Mouse (Mus musculus) G1E (cell line): ENCODE results near the gene Thap4. TPM values are rescaled to one million over a fixed set of nuclear protein-coding genes. Genes with fewer than 3 reads are reported as not detected.

ENCODE experiments used
- ATAC-seq: 2 replicates; pipeline ENCODE4 v1.8.0; 2016; ENCODE audit warnings: mild to moderate bottlenecking; ENCODE audit not compliant: insufficient number of reproducible peaks, poor library complexity, low FRiP score, severe bottlenecking; ENCODE audit errors: extremely low read depth
- DNase-seq: peaks from one replicate; pipeline ENCODE4 v3.0.0; 2012; ENCODE audit warnings: low spot score
- H3K27me3 ChIP-seq: 2 replicates; pipeline ENCODE4 v1.6.1; 2012; ENCODE audit warnings: mild to moderate bottlenecking, low read length, inconsistent platforms; ENCODE audit not compliant: insufficient read depth
- H3K36me3 ChIP-seq: replicated peaks from 2 replicates; pipeline ENCODE3; 2012; ENCODE audit warnings: mild to moderate bottlenecking, inconsistent platforms
- H3K4me1 ChIP-seq: 2 replicates; pipeline ENCODE4 v1.6.1; 2012; ENCODE audit warnings: low read depth, low read length, inconsistent platforms, mixed read lengths; ENCODE audit not compliant: insufficient read depth
- H3K4me3 ChIP-seq: 2 replicates; pipeline ENCODE4 v1.5.1; 2012; ENCODE audit warnings: low read depth, mild to moderate bottlenecking, inconsistent platforms, low read length, moderate library complexity, mixed read lengths
- H3K9me3 ChIP-seq: replicated peaks from 2 replicates; pipeline ENCODE4 v1.6.1; 2012; ENCODE audit warnings: inconsistent platforms
- CTCF ChIP-seq: IDR thresholded peaks from 2 replicates; pipeline ENCODE4 v1.5.1; 2012; ENCODE audit warnings: low read depth, low read length, inconsistent platforms, mixed read lengths
- GATA1 ChIP-seq: IDR thresholded peaks from 2 replicates; pipeline ENCODE4 v1.6.1; 2012; ENCODE audit warnings: borderline replicate concordance, low read length, inconsistent platforms, mixed read lengths
- GATA2 ChIP-seq: IDR thresholded peaks from 2 replicates; pipeline ENCODE4 v1.6.1; 2012; ENCODE audit warnings: low read depth, low read length, inconsistent platforms, borderline replicate concordance
- POLR2AphosphoS5 ChIP-seq: IDR thresholded peaks from 2 replicates; pipeline ENCODE4 v1.6.1; 2012; ENCODE audit warnings: low read depth, low read length, inconsistent platforms; ENCODE audit not compliant: insufficient replicate concordance
- TAL1 ChIP-seq: conservative IDR thresholded peaks from 2 replicates; pipeline ENCODE4 v1.6.1; 2012; ENCODE audit warnings: low read depth, low read length, inconsistent platforms, mixed read lengths
- polyA plus RNA-seq: library from polyadenylated mRNA; stranded (reverse); fragments of >175 nt; gene quantifications from 2 replicates; pipeline ENCODE4 v1.2.3, GENCODE M21; 2012
- total RNA-seq, 2 experiments: library from RNA; stranded (forward) in 1 of 2; stranded (reverse) in 1 of 2; fragments of 200-1000 nt in 1 of 2; fragments of >200 nt in 1 of 2; fragmentation: Nextera tagmentation in 1 of 2; gene quantifications; 2 replicates each; pipeline ENCODE4 v1.2.3; 2014 to 2017

Thap4 gene
- total and polyA plus RNA-seq, 3 experiments, result 27.9 to 71.1 (median 39.4) TPM

- ATAC-seq (no peak), DNase-seq (no peak)
- no peak for TF ChIP-seq GATA2
- TF ChIP-seq GATA1, result no peak
- TF ChIP-seq TAL1, result no peak
- TF ChIP-seq CTCF, result no peak
- TF ChIP-seq POLR2AphosphoS5, result no peak
- no peaks in the 10 kb centered on the region for H3K36me3 ChIP-seq
- no peak overlapping the region for H3K4me3 ChIP-seq
- H3K9me3 ChIP-seq, result no peaks in the 10 kb centered on the region
- peaks cover 29% of the 10 kb centered on the region for H3K27me3 ChIP-seq
- peaks cover 5% of the 10 kb centered on the region for H3K4me1 ChIP-seq
Measured at GRCm38 (mm10) chr1:93657025-93657360, 97.7 kb downstream of the Thap4 start.

GRCm38 (mm10) chr1:93656325-93657024 is 98.2 kb downstream of the Thap4 start:
- DNase-seq (no peak), ATAC-seq (peak; percentile 89)
- Histone ChIP-seq H3K4me1 (peaks cover 5% of the 10 kb centered on the region), H3K4me3 (no peak overlapping the region), H3K27me3 (peaks cover 29% of the 10 kb centered on the region), H3K36me3 (no peaks in the 10 kb centered on the region), H3K9me3 (no peaks in the 10 kb centered on the region)
- TF ChIP-seq POLR2AphosphoS5 (no peak), GATA1 (no peak), TAL1 (no peak), GATA2 (no peak), CTCF (no peak)

DNA sequence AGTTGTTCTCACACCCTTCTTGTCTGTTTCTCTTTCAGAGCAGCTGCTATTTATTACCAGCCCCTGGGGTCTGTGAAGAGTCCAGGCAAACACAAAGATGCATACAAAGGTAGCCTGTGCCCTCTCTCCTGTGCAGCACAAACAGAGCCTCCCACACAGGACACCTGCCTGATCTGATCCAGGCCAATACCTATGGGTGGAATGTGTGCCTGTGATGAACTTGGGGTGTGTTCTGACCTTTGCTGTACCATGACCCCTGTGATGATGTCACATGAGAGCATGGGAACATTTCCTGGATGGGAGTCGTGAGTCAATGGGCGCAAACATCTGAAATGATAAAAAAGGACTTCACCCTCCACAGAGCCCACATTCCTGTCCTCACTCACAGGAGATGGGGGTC is 99.9 kb downstream of the Thap4 start:
- Histone ChIP-seq H3K4me1 (peaks cover 7% of the 10 kb centered on the region), H3K9me3 (no peaks in the 10 kb centered on the region), H3K27me3 (peaks cover 29% of the 10 kb centered on the region), H3K36me3 (no peaks in the 10 kb centered on the region), H3K4me3 (no peak overlapping the region)
- DNase-seq (no peak), ATAC-seq (no peak)
- TF ChIP-seq GATA1 (no peak), POLR2AphosphoS5 (no peak), TAL1 (no peak), CTCF (no peak), GATA2 (no peak)

DNA sequence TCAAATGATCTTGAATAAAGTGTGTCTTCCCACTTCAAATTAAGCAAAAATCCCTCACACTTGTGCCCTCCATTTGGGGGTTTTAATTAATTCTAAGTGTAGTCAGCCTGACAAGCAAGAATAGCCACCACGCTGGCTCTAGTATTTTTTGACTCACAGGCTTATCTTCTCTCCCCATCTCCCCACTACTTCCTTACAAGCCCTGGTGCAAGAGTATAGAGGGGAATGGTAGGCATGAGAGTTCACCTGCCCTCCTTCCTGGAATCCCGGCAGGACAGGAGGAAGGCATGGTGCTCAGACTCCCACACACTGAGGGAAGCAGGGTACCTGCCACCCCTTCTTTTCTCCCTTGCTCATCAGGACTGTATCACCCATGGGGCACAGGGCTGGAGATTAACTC is 100.4 kb downstream of the Thap4 start:
- no peaks in the 10 kb centered on the region for H3K9me3 ChIP-seq
- ATAC-seq (no peak; the same call in 1 of the 2 replicates), DNase-seq (no peak)
- no peak overlapping the region for H3K4me3 ChIP-seq
- H3K4me1 ChIP-seq, result peaks cover 13% of the 10 kb centered on the region
- TF ChIP-seq TAL1 (no peak), GATA1 (no peak), GATA2 (no peak), POLR2AphosphoS5 (no peak), CTCF (no peak)
- H3K36me3 ChIP-seq, result no peaks in the 10 kb centered on the region
- peaks cover 27% of the 10 kb centered on the region for H3K27me3 ChIP-seq

Other genes starting within 250 kb of the Thap4 start
- gene Farp2, start 242.8 kb downstream of the Thap4 start, total RNA-seq (2014; fragmentation: Nextera tagmentation), result 25.9 and 28.1 TPM in 2 replicates
- 4.9 and 5.4 TPM in 2 replicates for gene Farp2, start 242.8 kb downstream of the Thap4 start, total RNA-seq (2017)
- gene Farp2, start 242.8 kb downstream of the Thap4 start, polyA plus RNA-seq, result 1.2 and 1.6 TPM in 2 replicates
- gene Stk25, start 96.2 kb downstream of the Thap4 start, total RNA-seq (2014; fragmentation: Nextera tagmentation), result 102 and 116 TPM in 2 replicates
- gene Stk25, start 96.2 kb downstream of the Thap4 start, total RNA-seq (2017), result 64.8 and 72.8 TPM in 2 replicates
- 19.6 and 23.4 TPM in 2 replicates for gene Stk25, start 96.2 kb downstream of the Thap4 start, polyA plus RNA-seq
- not detected in 2 replicates for gene Bok, start 69.2 kb downstream of the Thap4 start, total RNA-seq (2014; fragmentation: Nextera tagmentation)
- 0.41 TPM in 1 of 2 replicates, not detected in the other for gene Bok, start 69.2 kb downstream of the Thap4 start, total RNA-seq (2017)
- gene Bok, start 69.2 kb downstream of the Thap4 start, polyA plus RNA-seq, result not detected in 2 replicates
- gene Atg4b, start 3.4 kb downstream of the Thap4 start, total RNA-seq (2014; fragmentation: Nextera tagmentation), result 78.9 and 82.2 TPM in 2 replicates
- gene Atg4b, start 3.4 kb downstream of the Thap4 start, total RNA-seq (2017), result 82.0 and 91.0 TPM in 2 replicates
- gene Atg4b, start 3.4 kb downstream of the Thap4 start, polyA plus RNA-seq, result 4.4 and 6.9 TPM in 2 replicates
- gene Dtymk, start 47.1 kb upstream of the Thap4 start, total RNA-seq (2014; fragmentation: Nextera tagmentation), result 291 and 319 TPM in 2 replicates
- 414 and 485 TPM in 2 replicates for gene Dtymk, start 47.1 kb upstream of the Thap4 start, total RNA-seq (2017)
- 129 and 148 TPM in 2 replicates for gene Dtymk, start 47.1 kb upstream of the Thap4 start, polyA plus RNA-seq
- 21.4 and 43.3 TPM in 2 replicates for gene Ing5, start 49.1 kb upstream of the Thap4 start, total RNA-seq (2014; fragmentation: Nextera tagmentation)
- 32.0 and 41.4 TPM in 2 replicates for gene Ing5, start 49.1 kb upstream of the Thap4 start, total RNA-seq (2017)
- gene Ing5, start 49.1 kb upstream of the Thap4 start, polyA plus RNA-seq, result 1.6 and 3.4 TPM in 2 replicates
- 15.0 and 21.4 TPM in 2 replicates for gene D2hgdh, start 70.0 kb upstream of the Thap4 start, total RNA-seq (2014; fragmentation: Nextera tagmentation)
- 11.8 and 14.7 TPM in 2 replicates for gene D2hgdh, start 70.0 kb upstream of the Thap4 start, total RNA-seq (2017)
- gene D2hgdh, start 70.0 kb upstream of the Thap4 start, polyA plus RNA-seq, result 2.3 and 3.4 TPM in 2 replicates
- gene Gal3st2, start 106.4 kb upstream of the Thap4 start, total RNA-seq (2014; fragmentation: Nextera tagmentation), result not detected in 2 replicates
- gene Gal3st2, start 106.4 kb upstream of the Thap4 start, total RNA-seq (2017), result not detected in 2 replicates
- not detected in 2 replicates for gene Gal3st2, start 106.4 kb upstream of the Thap4 start, polyA plus RNA-seq
- gene Gal3st2b, start 163.4 kb upstream of the Thap4 start, total RNA-seq (2014; fragmentation: Nextera tagmentation), result 1.1 TPM in 1 of 2 replicates, not detected in the other
- gene Gal3st2b, start 163.4 kb upstream of the Thap4 start, total RNA-seq (2017), result 0.22 TPM in 1 of 2 replicates, not detected in the other
- gene Gal3st2b, start 163.4 kb upstream of the Thap4 start, polyA plus RNA-seq, result not detected in 2 replicates
- 0.39 TPM in 1 of 2 replicates, not detected in the other for gene Gal3st2c, start 235.6 kb upstream of the Thap4 start, total RNA-seq (2014; fragmentation: Nextera tagmentation)
- gene Gal3st2c, start 235.6 kb upstream of the Thap4 start, total RNA-seq (2017), result 0.11 and 0.12 TPM in 2 replicates
- gene Gal3st2c, start 235.6 kb upstream of the Thap4 start, polyA plus RNA-seq, result not detected in 2 replicates